Mouse (Mus musculus): ENCODE results near the gene Sh3d21. TPM values are rescaled to one million over a fixed set of nuclear protein-coding genes. Genes with fewer than 3 reads are reported as not detected.
"Not testable (repeated sequence)": the region's sequence is repeated elsewhere in the genome, so short reads cannot be mapped to it uniquely, and the experiment has no call there.

Sh3d21 gene
- total RNA-seq (2021) = 1 to 10 TPM in 1 of 2 experiments, under 1 TPM in 1; 0.71 to 1.3 TPM
- long read RNA-seq, experiment 1, partial matches to known transcripts = 5 of 6 reads
- long read RNA-seq, experiment 1, other reads (novel, unspliced or antisense) = 0 of 6 reads
- long read RNA-seq, experiment 2, partial matches to known transcripts = 8 of 8 reads
- long read RNA-seq, experiment 2, other reads (novel, unspliced or antisense) = 0 of 8 reads

DNA sequence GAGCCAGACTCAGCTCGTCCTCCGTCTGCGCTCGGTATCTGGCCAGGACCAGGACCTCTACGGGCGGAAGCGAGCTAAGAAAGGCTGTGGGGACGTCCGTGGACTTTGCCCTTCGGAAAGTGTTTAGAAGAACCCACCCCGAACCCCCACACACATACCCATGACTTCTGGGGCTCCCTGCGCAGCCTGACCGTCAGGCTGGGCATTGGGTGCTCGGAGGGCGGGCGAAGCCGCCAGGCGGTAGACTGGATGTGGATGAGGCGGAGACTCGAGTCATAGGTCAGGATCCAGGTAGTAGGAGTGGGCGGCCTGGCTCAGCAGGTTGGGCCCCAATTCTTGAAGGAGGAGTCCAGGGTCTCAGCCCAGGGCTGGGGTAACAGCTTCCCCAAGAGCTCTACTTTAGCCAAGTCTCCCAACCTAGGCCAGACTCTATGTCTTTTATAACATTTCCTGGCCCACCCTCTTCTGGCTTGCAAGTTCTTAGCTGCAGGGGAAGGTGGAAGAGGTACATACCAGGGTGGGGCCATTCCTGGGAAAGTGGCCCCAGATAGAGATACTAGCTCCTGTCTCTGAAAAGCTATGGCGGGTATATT is at the start of gene Sh3d21:
Sh3d21 (minus strand) TSS at position 425 of the 593 bp plus-strand sequence.
- intact Hi-C loops (cut with DNase I) = no loop called here
- no peak for DNase-seq

DNA sequence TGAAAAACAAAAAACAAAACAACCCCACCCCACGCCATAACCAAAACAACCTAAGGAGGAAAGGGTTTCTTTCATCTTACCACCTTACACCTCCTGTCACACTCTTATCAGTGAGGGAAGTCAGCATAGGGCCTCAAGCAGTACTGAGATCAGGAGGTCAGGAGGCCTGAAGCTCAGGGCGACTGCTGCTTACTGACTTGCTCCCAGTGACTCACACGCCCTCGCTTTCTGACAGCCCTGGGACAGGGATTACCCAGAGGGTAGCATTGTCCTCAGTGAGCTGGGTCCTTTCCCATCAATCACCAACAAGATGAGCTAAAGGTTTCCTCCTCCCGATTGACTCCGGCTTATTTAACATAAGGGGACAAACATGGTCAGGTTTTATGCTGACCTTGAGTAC is 43.8 kb upstream of the Sh3d21 start:
- no peak for DNase-seq
- intact Hi-C loops (cut with DNase I) = no loop called here

DNA sequence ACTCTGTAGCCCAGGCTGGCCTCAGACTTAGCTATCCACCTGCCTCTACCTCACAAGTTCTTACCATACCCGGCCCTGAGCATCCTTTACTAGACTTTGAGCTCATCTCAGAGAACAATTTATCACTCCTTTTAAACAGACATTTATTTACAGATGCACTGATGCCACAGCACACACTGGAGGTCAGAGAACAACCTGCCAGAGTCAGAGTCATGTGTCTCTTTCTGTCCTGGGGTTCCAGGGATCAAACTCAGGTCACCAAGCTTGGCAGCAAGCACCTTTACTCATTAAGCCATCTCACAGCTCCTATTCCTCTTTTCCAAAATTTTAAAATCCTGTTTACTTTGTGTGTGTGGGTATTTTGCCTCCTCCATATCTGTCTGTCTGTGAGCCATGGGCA is 42.1 kb upstream of the Sh3d21 start:
- no peak for DNase-seq
- intact Hi-C loops (cut with DNase I) = no loop called here

DNA sequence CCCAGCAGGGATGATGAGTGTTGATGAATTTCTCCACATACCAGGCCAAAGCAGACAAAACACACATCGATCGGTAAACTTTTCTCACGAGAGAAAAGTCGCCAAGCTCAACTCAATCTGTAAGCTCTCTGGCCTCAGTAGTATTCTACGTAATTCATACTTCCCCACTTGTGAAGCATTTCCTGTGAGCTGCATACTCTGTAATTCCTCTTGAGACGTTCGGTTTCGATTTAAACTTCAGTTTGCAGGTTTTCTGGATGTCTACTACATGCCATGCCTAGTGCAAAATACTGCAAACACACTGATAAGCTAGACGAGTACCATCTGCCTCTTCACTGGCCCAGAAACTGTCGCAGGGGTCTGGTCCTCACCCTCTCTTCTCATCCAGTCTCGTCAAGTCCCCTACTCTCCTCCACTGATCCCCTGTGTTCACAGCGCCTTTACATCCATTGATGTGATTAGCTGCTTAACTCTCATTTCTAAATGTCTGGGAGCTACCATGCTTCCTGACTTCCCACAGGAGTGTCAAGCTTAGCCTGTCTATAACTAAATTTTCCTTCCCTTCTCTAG is 41.5 kb upstream of the Sh3d21 start:
- no peak for DNase-seq
- intact Hi-C loops (cut with DNase I) = no loop called here

DNA sequence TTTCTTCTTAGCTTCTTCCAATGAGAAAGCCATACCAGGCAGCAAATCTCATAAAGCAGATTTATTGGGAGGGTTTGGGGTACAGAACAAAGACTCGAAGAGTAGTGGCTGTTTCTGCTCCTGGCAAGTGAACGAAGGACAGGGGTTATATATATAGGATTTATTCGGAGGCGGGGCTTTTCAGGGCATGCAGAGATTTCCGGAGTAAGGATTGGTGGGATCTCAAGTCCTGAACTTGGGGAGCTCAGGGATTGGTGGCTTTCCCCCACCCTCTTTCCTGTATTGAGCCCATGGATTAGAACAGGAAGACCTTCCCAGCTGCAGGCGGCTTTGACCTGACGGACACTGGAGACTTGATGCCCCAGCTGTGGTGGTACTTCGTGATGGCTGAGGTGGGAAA is 40.7 kb upstream of the Sh3d21 start:
- intact Hi-C loops (cut with DNase I) = no loop called here
- DNase-seq = no peak

DNA sequence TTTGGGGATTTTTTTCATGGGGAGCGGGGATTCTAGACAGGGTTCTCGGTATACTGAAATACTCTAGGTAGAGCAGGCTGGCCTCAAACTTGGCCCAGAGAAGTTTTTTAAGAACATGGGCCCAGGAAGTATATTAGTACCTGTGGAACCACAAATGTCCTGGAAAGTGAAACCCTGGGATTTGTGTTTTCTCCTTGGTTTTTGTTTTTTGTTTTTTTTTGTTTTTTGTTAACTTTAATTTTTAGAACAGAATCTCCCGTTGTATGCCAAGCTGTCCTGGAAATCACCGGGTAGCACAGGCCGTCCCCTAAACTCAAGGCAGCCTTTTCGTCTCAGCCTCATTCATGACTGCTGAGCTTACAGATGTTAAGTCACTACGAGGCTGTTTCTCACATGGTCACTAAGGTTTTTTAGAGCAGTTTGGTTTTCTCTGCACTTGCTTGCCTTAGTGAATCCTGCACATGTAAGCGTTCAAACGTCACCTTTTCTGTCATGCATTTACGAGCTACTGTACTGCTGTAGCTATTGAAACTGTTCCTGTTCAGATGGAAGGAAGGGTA is 40.1 kb upstream of the Sh3d21 start:
- intact Hi-C loops (cut with DNase I) = no loop called here
- DNase-seq = no peak

DNA sequence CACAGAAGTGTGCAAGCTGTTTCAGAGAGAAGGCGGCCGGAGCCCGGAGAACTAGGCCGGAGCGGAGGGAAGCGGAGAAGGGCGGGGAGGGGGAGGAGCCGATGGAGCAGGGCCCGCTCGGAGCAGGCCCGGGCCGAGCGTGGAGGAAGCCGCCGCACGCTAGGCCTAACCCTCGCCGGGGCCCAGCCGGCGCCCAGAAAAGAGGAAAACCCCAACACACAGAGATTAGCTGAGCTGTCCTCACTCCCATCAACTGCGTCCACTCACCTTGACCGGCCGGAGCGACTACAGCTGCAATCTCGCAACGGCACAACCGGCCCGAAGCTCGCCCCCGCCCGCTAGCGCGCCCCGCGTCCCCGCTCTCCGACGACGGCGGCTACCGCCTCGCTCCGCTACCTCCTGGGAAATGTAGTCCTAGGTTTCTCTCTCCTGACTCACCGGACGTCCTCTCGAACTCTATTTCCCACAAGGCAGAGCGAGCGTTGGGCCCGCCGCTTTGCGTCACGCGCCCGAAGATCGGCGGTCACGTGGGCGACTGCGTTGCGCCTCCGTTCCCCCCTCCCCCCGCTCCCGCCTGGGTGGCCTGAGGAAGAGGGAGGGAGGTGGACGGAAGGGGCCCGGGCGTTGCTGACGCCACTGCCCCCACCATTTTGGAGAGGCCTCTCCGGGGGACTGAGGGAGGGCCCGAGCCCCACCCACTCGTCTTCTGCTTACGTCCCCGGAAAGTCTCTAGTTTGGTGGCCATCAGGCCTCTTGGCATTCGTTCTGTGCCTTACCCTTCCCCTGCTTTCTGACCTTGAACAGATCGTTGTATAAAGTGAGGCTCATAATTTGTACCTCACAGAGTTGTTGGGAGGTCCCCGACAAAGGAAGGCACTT is 39.3 kb upstream of the Sh3d21 start, which contains the start of gene Thrap3:
Thrap3 (minus strand) TSS at position 458 of the 879 bp plus-strand sequence.
- DNase-seq = peak; percentile 96 to 99
- intact Hi-C loops (cut with DNase I) = no loop called here

DNA sequence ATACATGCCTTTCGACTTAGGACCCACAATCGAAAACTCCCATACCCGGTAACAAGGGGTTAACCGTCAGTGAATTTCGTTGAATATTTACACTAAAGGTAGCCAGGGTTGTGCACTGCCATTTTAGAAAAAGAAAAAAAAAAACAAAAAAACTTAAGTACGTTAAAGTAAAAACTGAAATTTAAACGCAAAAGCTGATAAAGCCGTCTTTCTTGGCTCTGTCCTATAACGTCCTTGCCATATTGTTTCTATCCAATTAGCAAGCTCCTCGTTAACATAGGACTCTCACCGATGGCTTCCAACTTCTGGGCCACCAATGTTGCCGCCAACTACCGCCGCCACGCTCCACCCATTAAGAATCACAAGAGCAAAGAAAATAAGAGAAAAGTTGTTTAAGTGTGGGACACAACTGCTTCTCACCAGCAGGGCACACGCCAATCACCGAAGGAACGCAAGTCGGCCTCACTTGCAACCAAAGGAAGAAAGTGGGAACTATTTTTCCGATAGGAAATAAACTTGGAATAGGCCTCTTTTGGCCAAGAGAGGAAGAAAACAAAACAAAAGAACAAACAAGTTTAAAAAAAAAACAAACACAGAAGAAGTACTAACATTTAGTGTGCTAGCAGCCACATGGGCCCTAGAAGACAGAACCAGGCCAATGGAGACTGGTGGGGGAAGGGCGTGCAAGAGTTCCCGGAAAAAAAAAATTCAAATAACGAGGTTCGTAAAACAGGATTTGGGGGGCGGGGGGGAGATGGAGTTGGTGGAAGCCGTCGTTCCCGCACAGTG is 38.4 kb upstream of the Sh3d21 start:
- DNase-seq = peak in 1 of 2 experiments; percentile 28
- intact Hi-C loops (cut with DNase I) = no loop called here

DNA sequence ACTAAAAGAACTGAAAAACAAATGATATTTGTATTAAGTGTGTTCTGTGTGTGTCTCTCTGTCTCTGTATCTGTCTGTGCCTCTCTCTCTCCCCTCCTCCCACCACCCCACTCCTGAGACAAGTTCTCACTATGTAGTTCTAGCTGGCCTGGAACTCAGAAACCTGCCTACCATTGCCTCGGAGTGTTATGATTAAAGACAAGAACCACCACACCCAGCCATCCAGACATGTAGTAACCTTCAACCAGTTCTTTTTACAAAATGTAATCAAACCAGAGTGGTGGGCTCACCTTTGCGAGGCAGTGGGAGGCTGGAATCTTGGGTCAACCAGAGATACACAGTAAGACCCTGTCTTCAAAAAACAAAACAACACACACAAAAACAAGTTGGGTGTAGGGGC is 37.4 kb upstream of the Sh3d21 start:
- intact Hi-C loops (cut with DNase I) = no loop called here
- DNase-seq = no peak

DNA sequence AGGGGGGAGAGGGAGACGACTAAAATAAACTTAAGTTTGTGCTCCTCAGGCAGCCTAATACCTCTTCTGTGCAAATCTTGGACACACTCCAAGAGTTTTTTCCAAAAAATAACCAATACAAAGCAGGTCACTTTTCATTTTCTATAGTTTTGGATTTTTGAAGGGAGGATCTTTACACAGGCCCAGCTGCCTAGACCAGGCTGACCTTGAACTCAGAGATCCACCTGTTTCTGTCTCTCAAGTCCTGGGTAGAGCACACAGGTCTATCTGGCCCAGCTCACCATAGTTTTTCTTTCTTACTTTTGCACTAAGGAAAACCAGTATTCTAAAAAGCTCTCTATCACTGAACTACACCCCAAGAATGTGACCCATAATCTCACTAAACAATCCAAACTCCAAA is 36.7 kb upstream of the Sh3d21 start:
- no peak for DNase-seq
- intact Hi-C loops (cut with DNase I) = no loop called here

DNA sequence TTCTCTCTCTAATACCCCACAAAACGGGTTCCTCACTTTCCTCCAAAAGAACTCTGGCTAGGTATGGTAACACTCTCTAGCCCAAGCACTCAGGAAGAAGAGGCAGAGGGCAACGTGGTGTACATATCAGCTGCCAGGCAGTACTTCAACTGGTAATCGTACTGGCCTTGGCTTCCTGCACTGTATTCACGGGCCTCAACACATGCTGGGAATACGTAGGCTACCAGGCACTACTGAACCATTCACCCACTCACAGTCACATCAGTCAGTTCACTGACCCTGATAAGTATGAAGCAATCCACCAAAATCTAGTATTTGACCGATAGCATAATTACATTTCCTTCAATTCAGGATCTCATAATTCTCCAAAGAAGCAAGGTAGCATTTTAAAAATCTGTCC is 36.3 kb upstream of the Sh3d21 start:
- no peak for DNase-seq
- intact Hi-C loops (cut with DNase I) = no loop called here

DNA sequence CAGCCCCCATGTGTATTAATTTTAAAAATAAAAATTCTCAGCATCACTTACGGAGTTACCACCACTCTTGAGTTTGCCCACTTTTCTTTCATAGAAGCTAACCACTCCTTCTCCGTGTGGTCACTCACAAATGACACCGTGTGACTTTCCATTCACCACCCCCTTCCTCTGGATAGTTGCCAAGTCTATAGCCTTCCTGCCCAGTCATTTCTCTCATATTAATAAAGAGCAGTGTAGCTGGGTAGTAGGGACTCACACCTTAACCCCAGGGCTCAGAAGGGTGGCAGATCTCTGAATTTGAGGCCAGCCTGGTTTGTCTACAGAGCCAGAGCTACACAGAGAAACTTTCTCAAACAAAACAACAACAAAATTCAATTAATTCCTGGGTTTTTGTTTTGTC is 34.2 kb upstream of the Sh3d21 start:
- no peak for DNase-seq
- intact Hi-C loops (cut with DNase I) = no loop called here

DNA sequence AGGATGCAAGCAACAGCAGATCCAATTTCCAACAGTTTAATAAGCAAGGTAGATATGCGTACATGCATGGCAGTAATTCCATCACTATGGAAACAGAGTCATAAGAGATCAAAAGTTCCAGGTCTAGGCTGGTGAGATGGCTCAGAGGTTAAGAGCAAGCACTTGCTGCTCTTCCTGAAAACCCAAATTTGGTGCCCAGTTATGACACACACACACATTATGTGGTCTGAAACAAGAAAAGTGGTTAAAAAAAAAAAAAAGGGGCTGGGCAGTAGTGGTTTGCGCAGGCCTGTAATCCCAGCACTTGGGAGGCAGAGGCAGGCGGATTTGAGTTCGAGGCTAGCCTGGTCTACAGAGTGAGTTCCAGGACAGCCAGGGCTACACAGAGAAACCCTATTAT is 31.6 kb upstream of the Sh3d21 start:
- intact Hi-C loops (cut with DNase I) = no loop called here
- no peak for DNase-seq

DNA sequence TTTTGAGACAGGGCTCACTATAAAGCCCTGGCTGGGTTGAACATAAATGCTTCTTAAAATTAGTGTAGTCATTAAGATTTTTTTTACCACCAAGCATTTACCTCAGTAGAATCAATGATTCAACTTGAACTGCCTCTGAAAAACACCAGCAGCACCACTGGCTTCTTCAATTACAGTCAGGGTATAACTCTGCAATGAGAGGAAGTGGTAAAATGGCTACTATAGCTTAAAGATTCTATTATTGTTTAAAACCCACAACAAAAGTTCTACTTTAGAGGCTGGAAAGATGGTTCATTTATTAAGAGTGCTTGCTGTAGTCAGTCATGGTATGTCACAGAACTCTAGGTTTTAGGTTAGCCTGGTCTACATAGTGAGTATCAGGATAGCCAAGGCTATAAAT is 30.9 kb upstream of the Sh3d21 start:
- intact Hi-C loops (cut with DNase I) = no loop called here
- DNase-seq = no peak

DNA sequence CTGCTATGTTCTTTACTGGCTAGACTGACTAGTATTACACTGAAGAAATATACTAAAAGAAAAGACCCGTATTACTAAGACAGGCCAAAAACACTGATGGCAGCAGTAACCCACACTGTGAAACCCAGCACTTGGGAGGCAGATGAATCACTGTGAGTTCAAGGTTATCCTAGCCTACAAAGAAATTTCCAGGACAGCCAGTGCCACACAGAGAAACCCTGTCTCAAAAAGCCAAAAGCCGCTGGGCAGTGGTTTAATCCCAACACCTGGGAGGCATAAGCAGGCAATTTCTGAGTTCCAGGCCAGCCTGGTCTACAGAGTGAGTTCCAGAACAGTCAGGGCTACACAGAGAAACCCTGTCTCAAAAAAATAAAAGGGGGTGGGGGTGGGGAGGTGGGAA is 27.3 kb upstream of the Sh3d21 start:
- intact Hi-C loops (cut with DNase I) = no loop called here
- DNase-seq = no peak

DNA sequence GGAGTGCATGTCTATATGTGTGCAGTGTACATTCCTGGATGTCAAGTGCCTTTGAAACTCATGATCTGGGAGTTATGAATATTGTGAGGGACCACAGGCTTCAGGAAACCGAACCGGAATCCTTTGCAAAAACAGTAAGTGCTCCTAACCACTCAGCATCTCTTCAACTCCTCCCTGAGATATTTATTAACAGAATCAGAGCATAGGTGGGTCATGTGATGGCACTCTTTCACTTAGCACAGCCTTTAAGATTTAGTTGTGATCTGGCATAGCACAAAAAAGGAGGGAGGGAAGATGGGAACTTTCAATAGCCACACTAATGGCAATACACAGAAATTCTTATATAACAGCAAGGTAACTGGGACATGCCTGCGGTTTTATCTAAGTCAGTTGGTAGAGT is 23.8 kb upstream of the Sh3d21 start:
- intact Hi-C loops (cut with DNase I) = no loop called here
- no peak for DNase-seq

DNA sequence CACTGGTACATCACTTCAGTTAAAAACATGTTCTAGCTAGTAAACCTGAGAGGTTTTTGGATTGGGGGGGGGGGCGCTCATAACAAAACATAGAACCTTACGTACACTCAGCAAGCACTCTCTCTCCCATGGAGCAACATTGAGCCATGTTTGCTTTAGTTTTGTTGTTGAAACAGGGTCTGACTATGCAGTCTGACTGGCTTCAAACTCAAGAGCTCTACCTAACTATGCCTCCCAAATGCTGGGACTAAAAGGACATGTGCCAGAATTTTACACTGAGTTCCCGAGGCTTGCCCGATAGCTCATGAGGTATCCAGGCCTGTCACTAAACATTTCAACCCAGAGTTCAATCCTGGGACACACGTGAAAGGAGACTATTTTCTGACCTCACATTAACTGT is 19.7 kb upstream of the Sh3d21 start:
- intact Hi-C loops (cut with DNase I) = loop anchor here (5.0 kb wide), 2 partner anchors 44 to 124 kb away; no protein-coding TSS in a partner anchor
- peak in 1 of 2 experiments; percentile 1 for DNase-seq

DNA sequence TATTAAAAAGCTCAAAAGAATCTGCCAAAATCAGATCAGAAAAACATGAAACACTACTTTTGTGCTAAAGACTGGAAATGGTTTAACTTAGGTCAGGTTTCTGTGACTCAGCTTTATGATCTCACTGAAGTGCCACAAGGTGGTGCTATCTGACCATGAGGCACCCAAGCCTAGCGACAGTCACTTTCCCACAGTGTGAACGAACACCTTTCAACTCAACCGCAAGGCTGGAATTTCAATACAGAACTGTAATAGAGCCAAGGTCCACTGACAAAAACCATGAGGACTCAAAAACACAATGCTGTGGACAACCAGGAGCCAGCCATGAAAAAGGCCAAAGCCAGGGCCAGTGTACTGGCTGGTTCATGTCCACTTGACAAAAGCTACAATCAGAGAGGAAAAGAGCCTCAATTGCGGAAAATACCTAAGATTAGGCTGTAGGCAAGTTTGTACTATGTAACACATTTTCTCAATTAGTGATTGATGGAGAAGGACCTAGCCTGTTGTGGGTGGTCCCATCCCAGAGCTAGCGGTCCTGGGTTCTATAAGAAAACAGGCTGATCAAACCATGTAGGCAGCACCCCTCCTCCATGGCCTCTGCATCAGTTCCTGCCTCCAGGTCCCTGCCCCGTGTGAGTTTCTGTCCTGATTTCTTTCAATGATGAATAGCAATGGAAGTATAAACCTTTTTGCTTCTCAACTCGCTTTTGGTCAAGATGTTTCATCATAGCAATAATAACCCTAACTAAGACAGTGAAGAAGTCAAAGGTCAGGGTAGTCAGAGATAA is 18.1 kb upstream of the Sh3d21 start:
- intact Hi-C loops (cut with DNase I) = loop anchor here (2.0 to 5.0 kb wide), 3 partner anchors 46 to 126 kb away; no protein-coding TSS in a partner anchor
- DNase-seq = peak in 1 of 2 experiments; percentile 22

DNA sequence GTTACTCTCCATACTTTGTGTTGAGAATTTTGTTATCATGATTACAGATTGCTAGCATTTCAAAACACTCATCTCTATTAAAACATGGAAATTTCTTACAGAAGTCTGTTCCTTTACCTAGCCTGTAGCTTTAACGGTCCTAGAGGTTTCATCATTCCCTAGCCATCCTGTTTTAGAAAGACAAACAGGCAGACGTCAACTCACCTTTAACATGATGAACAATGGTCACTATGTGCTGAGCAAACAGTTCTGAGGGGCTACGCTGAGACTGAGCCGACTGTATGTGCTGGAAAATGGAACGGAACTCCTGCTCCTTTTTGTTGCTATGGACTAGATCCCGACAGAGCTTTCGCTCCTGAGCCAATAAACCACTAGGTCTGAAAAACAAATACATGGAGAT is 12.7 kb upstream of the Sh3d21 start:
- intact Hi-C loops (cut with DNase I); DNase-seq: not testable (repeated sequence)

All from gastrocnemius, postnatal 36 days (tissue).